Mouse (Mus musculus) G1E (cell line): ENCODE results near the gene Gm48552.

Experiments
- CTCF ChIP-seq: IDR thresholded peaks from 2 replicates; pipeline ENCODE4 v1.5.1; 2012; ENCODE audit warnings: low read depth, low read length, inconsistent platforms, mixed read lengths
- GATA1 ChIP-seq: IDR thresholded peaks from 2 replicates; pipeline ENCODE4 v1.6.1; 2012; ENCODE audit warnings: borderline replicate concordance, low read length, inconsistent platforms, mixed read lengths
- GATA2 ChIP-seq: IDR thresholded peaks from 2 replicates; pipeline ENCODE4 v1.6.1; 2012; ENCODE audit warnings: low read depth, low read length, inconsistent platforms, borderline replicate concordance
- POLR2AphosphoS5 ChIP-seq: IDR thresholded peaks from 2 replicates; pipeline ENCODE4 v1.6.1; 2012; ENCODE audit warnings: low read depth, low read length, inconsistent platforms; ENCODE audit not compliant: insufficient replicate concordance
- TAL1 ChIP-seq: conservative IDR thresholded peaks from 2 replicates; pipeline ENCODE4 v1.6.1; 2012; ENCODE audit warnings: low read depth, low read length, inconsistent platforms, mixed read lengths

DNA sequence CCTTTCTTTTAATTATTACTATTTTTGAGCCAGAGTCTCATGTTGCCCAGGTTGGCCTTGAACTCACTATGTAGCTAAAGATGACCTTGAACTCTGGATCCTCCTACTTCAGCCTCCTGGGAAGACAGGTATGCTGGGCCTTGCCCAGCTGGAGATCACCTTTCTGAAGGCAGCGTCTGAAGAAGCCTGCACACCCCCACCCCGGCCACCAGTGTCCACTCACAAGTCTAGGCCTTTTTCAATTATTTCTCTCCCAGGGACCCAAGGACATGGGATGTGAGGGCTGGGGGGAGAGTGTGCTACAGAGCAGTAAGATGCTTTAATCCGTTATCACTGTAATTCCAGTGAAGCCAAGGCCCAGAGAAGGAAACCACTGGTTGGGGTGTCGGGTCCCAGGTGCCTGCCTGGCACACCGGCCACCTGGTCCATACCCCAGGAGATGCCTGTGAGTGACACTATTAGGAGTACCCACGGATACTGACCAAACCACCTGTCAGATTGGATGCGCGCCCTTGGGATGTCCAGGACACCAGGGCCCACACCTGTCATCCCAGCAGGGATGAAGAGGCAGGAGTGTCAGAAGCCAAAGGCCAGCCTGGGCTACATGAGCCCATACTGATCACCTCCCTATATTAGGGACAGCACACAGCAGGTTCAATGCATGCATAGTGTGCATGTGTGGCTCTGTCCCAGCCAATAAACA lies 39.1 kb downstream of the Gm48552 start:
- TF ChIP-seq CTCF = no peak
- TF ChIP-seq GATA1 = no peak
- no peak for TF ChIP-seq GATA2
- TF ChIP-seq TAL1 = no peak
- no peak for TF ChIP-seq POLR2AphosphoS5
